Mouse (Mus musculus) heart, embryonic 13.5 days (tissue): ENCODE measurements around the gene Hrc. TPM values are rescaled to one million over a fixed set of nuclear protein-coding genes. Genes with fewer than 3 reads are reported as not detected.
"Not testable (repeated sequence)": the region's sequence is repeated elsewhere in the genome, so short reads cannot be mapped to it uniquely, and the experiment has no call there.

ENCODE experiments used
- ATAC-seq: fragments of 200-750 bp; cut with Nextera tagmentation; 2 replicates; pipeline ENCODE4 v1.8.0; 2017; ENCODE audit warnings: moderate TSS enrichment; ENCODE audit not compliant: insufficient number of reproducible peaks, low FRiP score, low TSS enrichment; ENCODE audit errors: extremely low read depth
- H3K27ac ChIP-seq: fragments of 300-500 bp; sonication (generic); replicated peaks from 2 replicates; pipeline ENCODE4 v1.5.1; 2015; ENCODE audit warnings: moderate library complexity, mild to moderate bottlenecking, inconsistent platforms
- H3K27me3 ChIP-seq: fragments of 300-500 bp; sonication (generic); replicated peaks from 2 replicates; pipeline ENCODE4 v1.6.1; 2015; ENCODE audit warnings: mild to moderate bottlenecking, inconsistent platforms
- H3K36me3 ChIP-seq: fragments of 300-500 bp; sonication (generic); 2 replicates; pipeline ENCODE4 v1.6.1; 2015; ENCODE audit warnings: mild to moderate bottlenecking, inconsistent platforms
- H3K4me1 ChIP-seq: fragments of 300-500 bp; sonication (generic); 2 replicates; pipeline ENCODE4 v1.6.1; 2015; ENCODE audit warnings: inconsistent platforms
- H3K4me2 ChIP-seq: fragments of 300-500 bp; sonication (generic); 2 replicates; pipeline ENCODE4 v1.6.1; 2015; ENCODE audit warnings: inconsistent platforms, mild to moderate bottlenecking, moderate library complexity
- H3K4me3 ChIP-seq: fragments of 300-500 bp; sonication (generic); 2 replicates; pipeline ENCODE4 v1.5.1; 2015; ENCODE audit warnings: moderate library complexity, mild to moderate bottlenecking, inconsistent platforms
- H3K9ac ChIP-seq: fragments of 300-500 bp; sonication (generic); 2 replicates; pipeline ENCODE4 v1.6.1; 2015; ENCODE audit warnings: inconsistent platforms, mild to moderate bottlenecking, moderate library complexity
- H3K9me3 ChIP-seq: fragments of 300-500 bp; sonication (generic); 2 replicates; pipeline ENCODE4 v1.6.1; 2016; ENCODE audit warnings: inconsistent platforms
- WGBS: fragments of 180-500 bp; shearing (Covaris S2); methylation state at CpG from one replicate; pipeline ENCODE4 v1.1.7; 2015; ENCODE audit warnings: mixed read lengths; 5-methylcytosine and 5-hydroxymethylcytosine counted together
- polyA plus RNA-seq: library from polyadenylated mRNA; unstranded; fragments of >200 nt; fragmentation: Nextera tagmentation; extraction: Ambion mirVana; gene quantifications from 2 replicates; pipeline ENCODE4 v1.2.1, GENCODE M21; 2015

Hrc gene
- polyA plus RNA-seq, 1 experiment from 2014 or later, result 24.2 TPM

DNA sequence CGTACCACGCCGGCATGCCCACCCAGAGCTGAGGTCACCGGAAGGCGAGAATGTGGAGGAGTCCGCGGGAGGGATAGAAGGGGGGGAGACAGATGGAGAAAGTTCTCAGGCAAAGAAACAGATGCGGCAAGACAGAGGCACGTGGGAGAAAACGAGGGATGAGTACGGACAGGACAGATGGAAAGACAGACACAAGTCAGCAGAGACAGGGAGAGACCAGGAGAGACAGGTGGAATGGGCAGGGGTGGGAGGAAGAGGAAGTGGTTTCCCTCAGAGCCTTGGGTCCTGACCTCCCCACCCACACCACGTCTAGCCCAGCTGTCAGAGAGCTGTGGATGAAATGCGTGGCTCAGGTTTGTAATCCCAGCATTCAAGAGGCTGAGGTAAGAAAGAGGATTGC is 11.8 kb downstream of the Hrc start:
- no peak overlapping the region for H3K4me2 ChIP-seq
- no peaks in the 10 kb centered on the region for H3K9me3 ChIP-seq
- no peak for ATAC-seq
- H3K9ac ChIP-seq, result no peak overlapping the region
- WGBS, result 68% methylated on average over 13 of the region's 13 CpGs
- H3K36me3 ChIP-seq, result no peaks in the 10 kb centered on the region
- peaks cover 20% of the 10 kb centered on the region for H3K27me3 ChIP-seq
- H3K27ac ChIP-seq, result no peak overlapping the region
- no peak overlapping the region for H3K4me3 ChIP-seq
- H3K4me1 ChIP-seq, result no peaks in the 10 kb centered on the region

DNA sequence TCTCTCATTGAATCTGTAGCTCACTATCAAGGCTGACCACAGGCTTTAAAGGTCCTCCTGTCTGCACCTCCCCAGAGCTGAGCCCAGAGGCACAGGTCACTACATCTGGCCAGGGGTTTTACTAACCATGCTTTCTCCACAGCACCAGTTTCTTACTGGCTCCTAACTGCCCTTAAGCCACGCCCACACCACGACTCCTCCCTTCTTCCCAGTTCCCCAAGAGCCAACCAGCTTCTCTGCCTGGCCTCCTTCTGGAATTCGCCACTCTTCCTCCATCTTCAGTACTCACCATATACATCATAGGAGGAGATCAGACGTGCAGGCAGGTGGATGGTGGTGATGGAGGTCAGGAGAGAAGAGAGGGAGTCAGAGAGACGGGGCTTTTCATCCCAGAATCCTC is 18.0 kb downstream of the Hrc start:
- 16% methylated on average over 5 of the region's 5 CpGs for WGBS
- Histone ChIP-seq H3K27me3 (peaks cover 66% of the 10 kb centered on the region), H3K27ac (no peak overlapping the region), H3K4me3 (no peak overlapping the region), H3K4me1 (no peaks in the 10 kb centered on the region), H3K36me3 (no peaks in the 10 kb centered on the region), H3K9me3 (no peaks in the 10 kb centered on the region), H3K9ac (no peak overlapping the region), H3K4me2 (no peak overlapping the region)
- ATAC-seq, result no peak

DNA sequence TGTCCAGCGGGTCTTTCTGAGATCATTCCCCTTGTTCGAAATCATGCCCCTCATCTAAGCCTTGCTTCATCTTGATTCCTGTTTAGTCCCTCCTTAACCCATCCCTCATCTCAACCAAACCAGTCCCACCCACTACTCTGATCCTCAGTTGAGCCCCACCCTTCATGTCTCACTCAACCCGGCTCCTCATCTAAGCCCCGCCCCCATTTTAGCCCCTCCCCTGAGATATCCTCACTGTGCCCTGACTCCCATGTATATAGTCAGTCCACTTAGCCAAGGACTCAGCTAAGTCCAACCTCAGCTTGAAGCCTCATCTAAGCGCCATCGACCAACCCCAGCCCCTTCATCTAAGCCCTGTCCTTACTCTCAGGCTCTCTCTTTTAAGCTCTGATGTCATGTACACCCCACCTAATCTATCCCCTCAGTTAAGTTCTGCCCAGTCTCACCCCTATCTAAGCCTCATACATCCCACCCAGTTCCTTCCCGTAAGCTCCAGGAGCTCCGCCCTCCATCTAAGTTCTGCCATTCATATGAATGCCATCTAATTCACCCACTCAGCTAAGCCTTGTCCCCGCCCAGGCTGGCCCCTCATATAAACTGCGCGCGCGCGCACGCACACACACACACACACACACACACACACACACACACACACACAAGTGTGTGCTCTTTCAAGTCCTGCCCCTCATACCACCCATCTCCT is 20.4 kb downstream of the Hrc start:
- no peak overlapping the region for H3K27ac ChIP-seq
- H3K36me3 ChIP-seq, result no peaks in the 10 kb centered on the region
- no peak; the same call in 1 of the 2 replicates for ATAC-seq
- no peaks in the 10 kb centered on the region for H3K4me1 ChIP-seq
- no peak overlapping the region for H3K9ac ChIP-seq
- H3K4me3 ChIP-seq, result no peak overlapping the region
- no peak overlapping the region for H3K4me2 ChIP-seq
- 66% methylated on average over 15 of the region's 15 CpGs for WGBS
- no peaks in the 10 kb centered on the region for H3K9me3 ChIP-seq
- H3K27me3 ChIP-seq, result peaks cover 79% of the 10 kb centered on the region

DNA sequence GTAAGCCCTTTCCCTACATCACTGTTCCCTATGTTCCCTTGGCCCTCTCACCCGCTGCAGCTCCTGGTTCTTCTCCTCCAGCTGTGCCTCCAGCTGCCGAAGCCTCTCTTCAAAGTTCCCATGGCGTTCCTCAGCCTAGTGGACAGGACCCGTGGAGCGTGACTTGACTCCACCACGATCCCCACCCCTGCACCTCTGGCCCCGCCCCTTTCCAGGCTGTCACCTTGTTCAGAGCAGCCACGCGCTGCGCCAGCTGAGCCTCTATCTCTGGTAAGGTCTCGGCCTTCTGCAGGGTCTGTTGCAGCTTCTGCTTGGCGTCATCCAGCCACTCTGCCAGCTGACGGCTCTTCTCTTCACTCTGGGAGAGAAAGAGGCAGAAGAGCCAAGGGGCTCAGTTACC is 21.0 kb downstream of the Hrc start:
- Histone ChIP-seq H3K4me1 (peaks cover 1% of the 10 kb centered on the region; the same call in 1 of the 2 replicates), H3K27ac (no peak overlapping the region), H3K27me3 (peaks cover 81% of the 10 kb centered on the region), H3K9me3 (no peaks in the 10 kb centered on the region), H3K9ac (no peak overlapping the region), H3K36me3 (no peaks in the 10 kb centered on the region), H3K4me3 (no peak overlapping the region), H3K4me2 (no peak overlapping the region)
- no peak for ATAC-seq
- WGBS, result 37% methylated on average over 13 of the region's 13 CpGs

DNA sequence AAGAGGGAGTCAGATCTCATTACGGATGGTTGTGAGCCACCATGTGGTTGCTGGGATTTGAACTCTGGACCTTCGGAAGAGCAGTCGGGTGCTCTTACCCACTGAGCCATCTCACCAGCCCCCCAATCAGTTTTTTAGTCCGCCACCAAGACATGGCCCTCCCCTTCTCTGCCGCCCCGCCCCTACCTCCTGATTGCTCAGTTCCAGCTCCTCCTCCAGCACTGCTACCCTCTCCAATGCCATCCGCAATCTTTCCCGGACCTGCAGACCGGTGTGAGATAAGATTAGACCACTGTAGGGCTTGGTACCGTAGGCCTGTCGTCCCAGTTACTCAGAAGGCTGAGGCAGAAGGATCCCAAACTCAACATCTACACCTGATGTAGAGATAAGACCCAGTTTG is 24.0 kb downstream of the Hrc start:
- not testable (repeated sequence) for H3K4me3 ChIP-seq, ATAC-seq, H3K9me3 ChIP-seq, H3K36me3 ChIP-seq, H3K4me2 ChIP-seq, H3K27ac ChIP-seq, H3K9ac ChIP-seq
- Histone ChIP-seq H3K4me1 (peaks cover 16% of the 10 kb centered on the region), H3K27me3 (peaks cover 90% of the 10 kb centered on the region)
- 39% methylated on average over 11 of the region's 11 CpGs for WGBS

DNA sequence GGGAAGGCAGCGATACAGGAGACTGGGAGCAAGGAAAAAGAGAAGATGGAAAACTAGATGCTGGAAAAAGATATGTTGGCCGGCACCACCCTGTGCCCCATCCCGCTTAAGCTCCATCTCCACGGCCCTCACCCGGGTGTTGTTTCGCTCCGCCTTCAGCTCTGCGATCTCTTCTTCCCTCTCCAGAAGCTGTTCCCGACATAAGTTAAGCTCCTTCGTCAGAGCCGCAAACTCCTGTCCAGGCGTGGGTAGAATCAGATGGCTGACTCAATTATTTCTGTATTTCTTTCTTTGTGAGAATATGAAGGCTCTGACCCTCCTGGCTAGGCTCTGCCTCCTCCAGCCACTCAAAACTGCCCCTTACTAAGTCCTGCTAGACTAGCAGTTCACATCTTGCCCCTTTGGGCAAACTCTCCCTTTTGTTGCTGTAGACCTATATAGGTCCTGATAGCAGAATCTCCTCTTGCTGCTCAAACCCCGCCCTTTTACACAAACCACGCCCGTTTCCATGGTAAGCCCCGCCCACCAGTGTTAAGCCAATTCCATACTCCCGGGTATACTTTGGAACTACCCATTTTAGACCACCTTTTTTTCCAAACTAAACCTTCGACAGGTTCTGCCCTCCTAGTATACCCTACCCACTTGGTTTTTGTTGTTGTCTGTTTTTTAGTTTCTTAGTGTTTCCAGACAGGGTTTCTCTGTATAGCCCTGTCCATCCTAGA is 25.5 kb downstream of the Hrc start:
- WGBS, result 38% methylated on average over 18 of the region's 18 CpGs
- no peak overlapping the region for H3K9ac ChIP-seq
- no peaks in the 10 kb centered on the region for H3K9me3 ChIP-seq
- H3K4me1 ChIP-seq, result peaks cover 16% of the 10 kb centered on the region
- peaks cover 91% of the 10 kb centered on the region for H3K27me3 ChIP-seq
- no peak for ATAC-seq
- peak overlapping the region; percentile 77; the same call in 1 of the 2 replicates for H3K4me2 ChIP-seq
- no peak overlapping the region for H3K27ac ChIP-seq
- H3K36me3 ChIP-seq, result no peaks in the 10 kb centered on the region
- H3K4me3 ChIP-seq, result peak overlapping the region; percentile 52

DNA sequence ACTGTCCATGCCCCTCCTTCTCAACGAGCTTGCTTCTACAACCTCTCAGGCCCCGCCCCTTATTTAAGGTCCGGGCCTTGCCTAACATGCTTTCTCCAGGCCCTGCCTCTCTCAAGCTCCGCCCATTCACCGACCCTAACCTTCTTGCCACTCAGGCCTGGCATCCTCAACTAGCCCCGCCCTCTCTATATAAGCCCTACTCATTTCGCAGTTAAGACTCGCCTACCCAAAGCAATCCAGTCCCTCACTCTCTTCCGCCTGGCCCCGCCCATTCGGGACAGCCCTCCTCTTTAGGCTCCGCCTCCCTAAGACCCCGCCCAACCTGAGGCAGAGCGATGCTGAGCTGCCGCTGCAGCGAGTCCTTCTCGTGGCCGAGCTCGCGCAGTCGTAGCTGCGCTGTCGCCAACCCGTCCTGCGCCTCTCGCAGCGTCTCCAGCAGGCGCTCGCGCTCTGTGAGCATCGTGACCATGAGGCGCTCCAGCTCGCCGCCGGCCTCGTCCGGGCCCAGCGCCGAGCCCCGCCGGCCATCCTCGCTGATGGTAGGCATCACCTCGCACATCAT is 26.2 kb downstream of the Hrc start:
- Histone ChIP-seq H3K9ac (peak overlapping the region; percentile 74), H3K4me3 (peak overlapping the region; percentile 52), H3K9me3 (no peaks in the 10 kb centered on the region), H3K4me1 (peaks cover 23% of the 10 kb centered on the region), H3K27ac (no peak overlapping the region), H3K4me2 (peak overlapping the region; percentile 77), H3K36me3 (no peaks in the 10 kb centered on the region), H3K27me3 (peaks cover 91% of the 10 kb centered on the region)
- WGBS, result under 1% methylated on average over 43 of the region's 43 CpGs
- ATAC-seq, result peak; percentile 74

DNA sequence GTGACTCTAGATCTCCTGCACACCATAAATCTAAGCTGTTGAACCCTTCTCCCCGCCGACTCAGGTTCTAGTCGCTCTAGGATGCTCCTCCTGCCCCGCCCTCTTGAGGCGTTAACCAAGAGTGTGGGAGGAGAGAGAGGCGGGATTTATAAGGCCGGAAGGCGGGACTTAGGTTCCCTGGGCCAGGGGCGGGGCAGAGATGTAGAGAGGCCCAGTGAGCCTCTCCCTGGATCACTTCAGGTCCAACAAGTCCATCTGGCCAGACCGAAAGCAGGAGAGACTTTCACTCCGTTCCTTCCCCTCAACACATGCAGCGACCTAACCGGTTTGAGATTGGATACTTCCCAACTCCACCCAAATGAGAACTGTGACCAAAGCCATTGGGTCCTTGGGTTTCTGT is 27.7 kb downstream of the Hrc start:
- no peak overlapping the region for H3K4me2 ChIP-seq
- no peaks in the 10 kb centered on the region for H3K36me3 ChIP-seq
- H3K9ac ChIP-seq, result no peak overlapping the region
- H3K9me3 ChIP-seq, result no peaks in the 10 kb centered on the region
- no peak overlapping the region for H3K4me3 ChIP-seq
- H3K27me3 ChIP-seq, result peaks cover 80% of the 10 kb centered on the region
- no peak for ATAC-seq
- peaks cover 32% of the 10 kb centered on the region for H3K4me1 ChIP-seq
- H3K27ac ChIP-seq, result no peak overlapping the region
- 3% methylated on average over 13 of the region's 13 CpGs for WGBS

DNA sequence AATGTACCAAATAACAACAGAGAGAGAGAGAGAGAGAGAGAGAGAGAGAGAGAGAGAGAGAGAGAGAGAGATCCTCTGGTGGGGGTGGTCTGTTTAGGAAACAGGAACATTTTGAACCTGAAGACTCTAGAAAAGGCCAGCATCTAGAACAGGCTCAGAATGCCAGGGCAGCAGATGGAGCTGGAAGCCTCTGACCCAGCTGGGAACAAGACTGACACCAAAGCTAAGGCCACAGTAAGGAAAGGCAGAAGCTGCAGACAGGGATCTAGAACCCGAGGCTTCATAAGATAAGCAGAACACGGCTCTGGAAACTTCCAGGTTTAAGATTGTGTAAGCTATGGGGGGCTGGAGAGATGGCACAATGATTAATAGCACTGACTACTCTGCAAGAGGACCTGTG is 28.9 kb downstream of the Hrc start:
- no peak overlapping the region for H3K4me2 ChIP-seq
- peaks cover 38% of the 10 kb centered on the region for H3K4me1 ChIP-seq
- H3K9ac ChIP-seq, result no peak overlapping the region
- no peaks in the 10 kb centered on the region for H3K9me3 ChIP-seq
- peaks cover 86% of the 10 kb centered on the region for H3K27me3 ChIP-seq
- no peak overlapping the region for H3K4me3 ChIP-seq
- H3K36me3 ChIP-seq, result no peaks in the 10 kb centered on the region
- 43% methylated on average over 2 of the region's 2 CpGs for WGBS
- no peak overlapping the region for H3K27ac ChIP-seq
- ATAC-seq, result no peak

DNA sequence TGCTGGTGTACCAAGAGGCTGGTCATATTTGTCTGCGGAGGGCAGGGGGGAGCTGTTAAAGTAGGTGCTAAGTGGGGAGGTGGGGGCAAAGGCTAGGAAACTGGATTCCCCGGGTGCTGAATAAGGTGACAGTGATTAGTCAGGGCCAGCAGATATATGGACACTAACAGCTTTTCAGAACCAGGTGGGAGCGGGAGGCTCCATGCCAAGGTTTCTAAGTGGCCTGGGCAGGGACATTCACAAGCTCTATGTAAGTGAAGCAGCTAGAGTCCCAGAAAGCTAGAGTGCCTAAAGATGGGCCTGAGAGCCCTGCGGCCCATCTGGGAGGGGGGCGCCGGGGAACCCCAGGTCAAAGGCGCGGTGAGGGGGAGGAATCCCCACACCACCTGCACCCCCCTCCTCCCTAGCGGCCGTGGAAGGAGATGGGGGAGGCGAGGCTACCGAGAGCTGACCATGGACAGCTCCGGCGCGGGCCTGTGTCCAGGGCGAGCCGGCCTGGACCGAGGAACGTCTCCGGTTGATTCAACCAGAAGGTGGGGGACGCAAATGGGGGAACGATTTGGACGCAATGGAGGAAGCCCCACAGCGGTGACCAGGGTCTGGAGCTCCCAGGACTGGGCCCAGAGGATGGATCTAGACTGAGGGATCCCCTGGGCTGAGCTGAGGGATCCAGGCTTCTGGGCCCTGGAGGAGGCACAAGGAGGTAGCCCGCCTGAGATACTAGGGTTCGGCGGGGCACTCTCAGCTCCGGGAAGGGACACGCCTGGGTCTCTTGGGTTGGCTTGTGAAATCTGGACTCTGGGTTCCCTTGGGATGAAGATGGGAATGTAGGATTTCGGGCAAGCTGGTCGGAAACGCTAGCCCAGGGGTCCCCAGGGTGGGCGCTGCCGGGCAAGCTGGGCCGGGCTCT is 30.9 kb downstream of the Hrc start:
- H3K9ac ChIP-seq, result peak overlapping the region; percentile 79
- H3K27ac ChIP-seq, result no peak overlapping the region
- ATAC-seq, result no peak
- H3K4me3 ChIP-seq, result peak overlapping the region; percentile 60
- WGBS, result 4% methylated on average over 35 of the region's 35 CpGs
- H3K4me1 ChIP-seq, result peaks cover 54% of the 10 kb centered on the region
- H3K27me3 ChIP-seq, result peaks cover 78% of the 10 kb centered on the region
- H3K4me2 ChIP-seq, result peak overlapping the region; percentile 94
- H3K36me3 ChIP-seq, result no peaks in the 10 kb centered on the region
- H3K9me3 ChIP-seq, result no peaks in the 10 kb centered on the region

DNA sequence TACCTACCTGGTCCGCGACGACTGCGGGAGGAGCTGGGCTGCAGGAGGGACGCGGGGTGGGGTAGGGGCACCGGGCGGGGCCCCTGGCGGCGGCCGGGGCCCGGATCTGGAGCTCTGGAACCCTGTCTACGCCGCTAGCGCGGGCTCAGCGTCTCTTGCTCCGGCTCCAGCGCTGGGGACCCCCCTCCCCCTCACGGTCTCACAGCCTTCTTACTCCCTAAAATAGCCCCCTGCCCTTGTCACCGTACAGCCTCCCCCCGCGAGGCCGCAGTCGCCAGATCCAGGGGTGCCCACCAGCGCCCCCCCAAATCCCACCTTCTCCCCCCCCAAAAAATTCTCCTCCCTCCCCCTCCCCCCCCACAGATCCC is 31.5 kb downstream of the Hrc start, which contains the start of gene Ppfia3:
Gene Ppfia3, minus strand, starts transcription at position 368 of the 368 bp plus-strand sequence.
- Histone ChIP-seq H3K36me3 (no peaks in the 10 kb centered on the region), H3K27me3 (peaks cover 71% of the 10 kb centered on the region), H3K4me1 (peaks cover 52% of the 10 kb centered on the region), H3K9ac (peak within 1 kb of the TSS; percentile 79), H3K4me3 (peak within 1 kb of the TSS; percentile 60), H3K4me2 (peak within 1 kb of the TSS; percentile 94), H3K27ac (peak within 1 kb of the TSS; percentile 16; the same call in 1 of the 2 replicates), H3K9me3 (no peaks in the 10 kb centered on the region)
- 2% methylated on average over 24 of the region's 26 CpGs for WGBS
- no peak for ATAC-seq
